Mouse (Mus musculus) megakaryocyte-erythroid progenitor cell, adult 5-6 weeks (primary cell): ENCODE data around the gene Trpv1. TPM values are rescaled to one million over a fixed set of nuclear protein-coding genes. Genes with fewer than 3 reads are reported as not detected.
A peak's percentile ranks its signal among the peaks of the same experiment; 100 is the strongest.

Source experiments
- ATAC-seq: replicated peaks from 2 replicates; pipeline ENCODE4 v1.8.0; 2016; ENCODE audit warnings: mild to moderate bottlenecking, inconsistent platforms; ENCODE audit not compliant: severe bottlenecking, poor library complexity, low FRiP score, low TSS enrichment
- total RNA-seq, 2 experiments: library from RNA; stranded (forward) in 1 of 2; stranded (reverse) in 1 of 2; fragments of 200-1000, 215-1000 nt in 1 of 2; fragments of >200 nt in 1 of 2; fragmentation: Nextera tagmentation in 1 of 2; gene quantifications; 2 replicates each; pipeline ENCODE4 v1.2.3; 2014 to 2017

The Trpv1 gene
- not detected in 2 replicates for total RNA-seq (2014; fragmentation: Nextera tagmentation)
- not detected in 2 replicates for total RNA-seq (2017)

- no peak for ATAC-seq
Observed at GRCm38 (mm10) chr11:73233992-73234391, at the start of gene Trpv1. Gene Trpv1, plus strand, starts transcription at chr11:73234292.

DNA sequence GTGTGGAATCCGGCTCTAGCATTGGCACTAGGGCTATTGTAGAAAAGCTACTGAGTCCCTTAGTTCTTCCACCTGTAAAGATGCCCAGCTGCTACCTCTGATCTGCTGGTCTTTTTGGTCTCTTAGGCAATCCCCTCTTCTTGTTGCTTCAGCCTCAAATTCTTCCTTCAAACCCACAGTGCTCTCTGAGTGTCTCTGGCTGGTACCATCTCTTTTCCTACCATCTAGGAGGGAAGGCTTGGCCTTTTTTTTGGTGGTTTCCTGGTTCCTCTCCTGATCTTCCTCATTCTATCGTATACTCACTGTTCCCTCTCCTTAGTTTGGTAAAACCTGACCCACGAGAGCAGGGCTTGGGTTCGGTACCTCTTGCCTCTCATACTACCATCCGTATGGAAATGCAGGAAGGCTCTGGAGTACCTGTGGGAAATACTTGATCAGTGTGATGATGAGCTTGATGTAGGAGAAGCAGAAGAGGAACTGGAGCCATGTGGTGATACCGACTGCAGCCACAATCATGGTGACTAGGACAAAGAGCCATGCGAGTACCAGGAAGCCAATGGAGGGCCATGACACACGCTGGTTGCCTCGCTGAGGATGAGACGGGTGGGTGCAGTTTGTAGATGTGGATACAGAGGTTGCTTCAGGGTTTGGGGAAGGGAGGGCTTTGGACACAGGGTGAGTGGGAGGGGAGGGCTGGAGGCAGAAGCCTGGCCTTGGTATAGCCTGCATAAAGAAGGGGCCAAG is 48.0 kb upstream of the Trpv1 start:
- no peak for ATAC-seq

- no peak for ATAC-seq
Observed at GRCm38 (mm10) chr11:73187231-73187630, 46.9 kb upstream of the Trpv1 start.

GRCm38 (mm10) chr11:73193047-73193446 is 41.0 kb upstream of the Trpv1 start:
- no peak for ATAC-seq

- ATAC-seq: no peak
Observed at GRCm38 (mm10) chr11:73194444-73194843, 39.6 kb upstream of the Trpv1 start.

GRCm38 (mm10) chr11:73198190-73198589 is 35.9 kb upstream of the Trpv1 start:
- peak; percentile 0; the same call in 1 of the 2 replicates for ATAC-seq

DNA sequence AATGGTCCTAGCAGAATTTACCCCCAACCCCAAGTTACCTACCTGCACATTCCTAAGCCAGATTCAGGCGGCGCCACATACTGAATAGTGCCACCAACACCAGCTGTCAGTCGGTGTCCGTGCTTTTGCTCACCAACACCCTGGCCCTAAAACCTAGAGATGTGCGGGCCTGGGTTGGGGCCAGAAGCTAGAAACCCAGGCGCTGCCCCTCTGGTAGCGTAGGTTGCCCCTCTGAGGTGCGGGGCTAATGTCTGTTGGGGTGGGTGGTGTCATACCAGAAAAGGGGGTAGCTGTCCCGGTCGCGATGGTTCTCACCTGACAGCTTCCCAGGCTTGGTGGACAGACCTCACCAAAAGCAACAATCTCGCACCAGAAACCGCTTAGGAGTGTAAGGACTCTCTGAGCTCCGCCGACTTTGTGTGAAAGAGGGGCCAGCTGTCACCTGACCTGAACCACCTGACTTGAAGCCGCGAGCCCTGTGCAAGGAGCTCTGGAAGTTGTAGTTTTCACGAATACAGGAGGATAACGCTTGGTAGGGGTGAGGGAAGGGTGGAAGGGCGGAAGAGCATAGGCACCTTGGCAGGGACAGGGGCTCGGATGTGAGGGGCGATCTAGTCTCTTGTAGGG is 35.4 kb upstream of the Trpv1 start, which contains the start of gene Ctns:
TSS of gene Ctns (minus strand) at position 440 of the 627 bp plus-strand sequence.
- peak; percentile 87 for ATAC-seq

- ATAC-seq: peak; percentile 96
Observed at GRCm38 (mm10) chr11:73199230-73199712, 34.8 kb upstream of the Trpv1 start, which contains the start of gene Shpk. Gene Shpk, plus strand, starts transcription at chr11:73199460.

- peak; percentile 31; the same call in 1 of the 2 replicates for ATAC-seq
Observed at GRCm38 (mm10) chr11:73199879-73200278, 34.2 kb upstream of the Trpv1 start.

DNA sequence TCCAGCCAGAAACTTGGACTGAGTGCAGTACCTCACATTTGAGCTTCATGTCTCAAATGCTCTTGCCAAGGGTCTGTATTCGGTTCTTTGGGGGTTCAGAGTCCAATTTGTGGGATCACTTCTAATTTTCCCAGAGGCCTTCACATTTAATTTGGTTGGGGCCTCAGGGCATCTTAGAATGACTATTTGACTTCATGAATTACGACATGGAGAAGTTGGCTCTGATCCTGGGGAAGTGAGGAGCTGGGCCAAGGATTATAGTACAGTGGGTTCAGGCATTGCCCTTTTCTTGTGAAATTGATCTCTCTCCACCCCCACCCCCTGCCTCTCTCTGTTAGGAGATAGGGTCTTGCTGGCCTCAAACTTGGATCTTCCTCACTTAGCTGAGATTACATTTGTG is 33.1 kb upstream of the Trpv1 start:
- no peak for ATAC-seq

DNA sequence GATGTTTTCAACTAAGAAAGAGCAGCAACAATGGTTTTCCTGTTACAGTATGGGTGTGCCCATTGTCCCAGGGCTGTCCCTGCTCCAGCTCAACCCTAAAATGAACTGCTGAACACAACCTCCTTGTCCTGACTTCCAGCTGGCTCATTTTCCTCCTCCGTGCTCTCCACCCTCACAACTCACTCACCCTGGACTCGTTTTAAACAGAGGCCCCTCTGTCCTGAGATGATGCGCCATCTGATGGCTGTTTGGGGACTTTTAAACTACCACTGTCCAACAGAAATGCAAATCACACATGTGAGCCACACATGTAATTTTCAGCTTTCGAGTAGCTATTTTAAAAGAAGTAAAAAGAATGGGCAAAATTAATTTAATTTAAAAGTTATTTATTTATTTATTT is 32.5 kb upstream of the Trpv1 start:
- ATAC-seq: no peak

DNA sequence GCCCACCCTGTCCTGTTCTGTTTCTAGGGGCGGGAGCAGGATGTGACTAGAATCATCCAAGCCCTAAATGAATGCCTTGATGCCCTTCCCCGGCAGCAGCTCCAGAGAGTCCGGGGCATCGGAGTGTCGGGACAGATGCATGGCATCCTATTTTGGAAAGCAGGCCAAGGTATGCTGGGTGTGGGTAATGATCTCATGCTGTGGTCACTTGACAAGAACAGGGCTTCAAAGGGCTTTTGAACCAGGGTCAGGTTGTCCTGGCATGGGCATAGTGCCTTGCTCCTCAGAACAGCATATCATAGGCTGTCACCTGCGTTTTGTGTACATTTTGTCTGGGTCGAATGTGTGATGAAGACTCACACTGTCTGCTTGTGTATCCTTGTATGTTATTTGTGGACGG is 30.2 kb upstream of the Trpv1 start:
- ATAC-seq: no peak

- no peak for ATAC-seq
Observed at GRCm38 (mm10) chr11:73205194-73205593, 28.9 kb upstream of the Trpv1 start.

- ATAC-seq: 0 out of 2 replicates have a peak, but pooled peaks have one; percentile 47
Observed at GRCm38 (mm10) chr11:73207621-73208020, 26.5 kb upstream of the Trpv1 start.

- no peak for ATAC-seq
Observed at GRCm38 (mm10) chr11:73213956-73214355, 20.1 kb upstream of the Trpv1 start.

- no peak for ATAC-seq
Observed at GRCm38 (mm10) chr11:73219671-73220070, 14.4 kb upstream of the Trpv1 start.

DNA sequence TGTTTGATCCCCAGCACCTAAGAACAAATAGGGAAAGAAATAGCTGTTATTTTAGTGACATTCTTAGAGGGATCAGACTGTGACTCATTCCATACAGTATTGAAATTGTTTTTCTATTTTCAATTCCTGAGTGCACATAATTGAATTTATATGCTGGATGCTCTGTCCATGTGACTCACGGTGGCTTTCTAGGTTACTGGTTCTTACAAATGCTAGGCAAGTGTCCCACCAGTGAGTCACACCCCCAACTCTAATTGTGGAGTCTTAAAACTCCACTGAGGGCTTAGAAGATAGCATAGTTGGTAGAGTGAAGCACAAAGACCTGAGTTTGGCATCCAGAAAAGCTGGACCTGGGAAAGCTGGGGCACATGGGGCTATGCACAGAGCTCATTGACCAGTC is 13.4 kb upstream of the Trpv1 start:
- ATAC-seq: no peak

GRCm38 (mm10) chr11:73222846-73223245 is 11.2 kb upstream of the Trpv1 start:
- ATAC-seq: peak; percentile 34; the same call in 1 of the 2 replicates

GRCm38 (mm10) chr11:73223966-73224365 is 10.1 kb upstream of the Trpv1 start:
- ATAC-seq: peak; percentile 69

GRCm38 (mm10) chr11:73225856-73226255 is 8.2 kb upstream of the Trpv1 start:
- no peak for ATAC-seq

GRCm38 (mm10) chr11:73228881-73229280 is 5.2 kb upstream of the Trpv1 start:
- ATAC-seq: no peak
